Mouse (Mus musculus): Measurements from ENCODE around the gene Dync1i2. TPM values are rescaled to one million over a fixed set of nuclear protein-coding genes. Genes with fewer than 3 reads are reported as not detected.
A peak's percentile ranks its signal among the peaks of the same experiment; 100 is the strongest.

Gene Dync1i2
- polyA plus RNA-seq, 1 experiment from 2014 or later = 159 TPM

DNA sequence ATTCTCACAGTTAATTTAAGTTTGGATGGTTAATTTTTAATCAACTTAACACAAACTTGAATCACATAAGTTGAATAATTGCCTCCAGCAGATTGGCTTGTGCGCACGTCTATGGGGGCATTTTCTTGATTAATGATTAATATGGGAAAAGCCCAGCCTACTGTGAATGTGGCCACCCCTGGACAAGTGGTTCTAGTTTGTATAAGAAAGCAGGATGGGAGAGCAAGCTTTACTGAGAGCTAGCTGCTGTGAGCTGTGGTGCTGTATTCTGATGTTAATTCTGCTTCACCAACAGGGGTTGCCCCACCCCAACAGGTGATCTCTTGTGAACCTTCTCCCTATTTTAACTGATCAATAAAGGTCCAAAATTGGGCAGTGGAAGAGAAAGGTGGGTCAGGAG lies 22.6 kb upstream of the Dync1i2 start:
- no peak for ATAC-seq (ENCODE audit: low FRiP score, low read depth)
- 21% methylated on average over 2 of the region's 2 CpGs for WGBS
- Histone ChIP-seq H3K27me3 (no peaks in the 10 kb centered on the region), H3K4me1 (replicated peaks) (peaks cover 22% of the 10 kb centered on the region), H3K4me2 (no peak overlapping the region), H3K4me3 (no peak overlapping the region), H3K9ac (no peak overlapping the region), H3K36me3 (no peaks in the 10 kb centered on the region), H3K9me3 (no peaks in the 10 kb centered on the region), H3K27ac (replicated peaks) (no peak overlapping the region)

DNA sequence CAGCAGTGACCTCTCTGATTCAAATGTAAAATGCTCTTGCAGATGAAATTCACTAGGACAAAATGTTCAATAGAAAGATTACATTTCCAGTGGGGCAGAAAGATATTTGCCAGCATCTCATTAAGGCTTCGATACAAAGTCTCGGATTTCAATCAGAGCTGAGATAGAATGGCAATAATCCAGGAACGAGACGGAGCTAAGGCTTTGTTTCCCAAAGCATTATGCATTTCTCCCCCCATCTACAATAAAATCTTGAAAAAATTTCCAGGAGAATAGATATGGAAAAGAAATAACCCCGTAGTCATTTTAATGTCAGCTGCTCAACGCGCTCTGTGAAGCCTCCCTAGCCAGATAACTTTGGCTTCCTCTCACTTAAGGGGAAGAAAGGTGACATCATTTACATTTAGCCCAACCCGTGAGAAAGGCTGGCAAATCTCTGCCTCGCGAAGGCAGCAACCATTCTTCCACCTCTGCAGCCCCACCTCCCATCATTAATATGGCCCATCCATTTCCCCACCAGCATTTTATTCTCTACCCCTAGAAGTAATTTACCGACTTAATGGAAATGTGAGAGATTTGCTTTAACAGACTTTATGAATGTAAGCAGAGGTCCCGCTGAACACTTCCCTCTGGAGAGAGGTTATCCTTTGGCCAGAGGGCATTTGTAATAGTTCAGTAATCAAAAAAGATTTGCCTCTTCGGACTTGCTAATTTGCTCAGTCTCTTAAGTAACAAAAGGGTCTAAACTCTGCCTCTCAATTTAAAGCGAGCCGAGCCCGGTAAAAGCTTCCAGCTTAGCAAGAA lies 19.9 kb upstream of the Dync1i2 start:
- Histone ChIP-seq H3K27ac (replicated peaks) (peak overlapping the region; percentile 41), H3K9me3 (no peaks in the 10 kb centered on the region), H3K4me2 (peak overlapping the region; percentile 50), H3K36me3 (no peaks in the 10 kb centered on the region), H3K4me3 (peak overlapping the region; percentile 18), H3K9ac (peak overlapping the region; percentile 5; the same call in 1 of the 2 replicates), H3K27me3 (no peaks in the 10 kb centered on the region), H3K4me1 (replicated peaks) (peaks cover 28% of the 10 kb centered on the region)
- peak; percentile 63; the same call in 1 of the 2 replicates for ATAC-seq (ENCODE audit: low FRiP score, low read depth)
- 13% methylated on average over 16 of the region's 16 CpGs for WGBS

DNA sequence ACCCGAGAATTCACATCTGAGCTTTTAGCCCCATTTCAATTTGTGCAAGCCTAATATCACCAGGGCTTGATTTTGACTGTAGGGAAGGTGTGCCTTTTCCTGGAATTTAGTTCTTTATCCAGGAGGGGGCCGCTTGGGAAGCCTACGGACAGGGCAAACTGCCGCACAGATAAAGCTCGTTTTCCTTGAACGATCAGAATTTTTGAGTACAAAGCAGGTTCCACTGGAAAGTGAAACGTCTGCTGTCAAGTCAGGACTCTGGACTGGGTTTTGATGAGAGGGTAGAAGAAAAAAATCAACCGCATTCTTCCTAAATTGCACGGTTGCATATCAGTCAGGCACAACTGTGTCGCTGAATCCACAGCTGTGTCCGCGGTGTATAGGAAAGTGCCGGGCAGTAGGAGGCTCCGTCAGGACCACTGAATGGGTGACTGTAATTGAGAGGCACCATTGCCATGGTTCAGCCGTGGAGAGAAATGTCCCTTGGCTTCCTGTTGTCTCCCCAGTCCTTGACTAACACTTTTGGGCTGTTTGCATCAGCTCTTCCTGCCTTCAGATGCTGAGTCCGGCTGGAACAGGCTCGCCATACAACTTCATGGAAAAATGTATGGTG lies 19.2 kb upstream of the Dync1i2 start:
- Histone ChIP-seq H3K4me2 (peak overlapping the region; percentile 50), H3K27me3 (no peaks in the 10 kb centered on the region), H3K4me1 (replicated peaks) (peaks cover 28% of the 10 kb centered on the region), H3K9ac (no peak overlapping the region; the same call in 1 of the 2 replicates), H3K9me3 (no peaks in the 10 kb centered on the region), H3K27ac (replicated peaks) (peak overlapping the region; percentile 41), H3K4me3 (peak overlapping the region; percentile 18), H3K36me3 (no peaks in the 10 kb centered on the region)
- WGBS = 40% methylated on average over 17 of the region's 17 CpGs
- ATAC-seq (ENCODE audit: low FRiP score, low read depth) = no peak

DNA sequence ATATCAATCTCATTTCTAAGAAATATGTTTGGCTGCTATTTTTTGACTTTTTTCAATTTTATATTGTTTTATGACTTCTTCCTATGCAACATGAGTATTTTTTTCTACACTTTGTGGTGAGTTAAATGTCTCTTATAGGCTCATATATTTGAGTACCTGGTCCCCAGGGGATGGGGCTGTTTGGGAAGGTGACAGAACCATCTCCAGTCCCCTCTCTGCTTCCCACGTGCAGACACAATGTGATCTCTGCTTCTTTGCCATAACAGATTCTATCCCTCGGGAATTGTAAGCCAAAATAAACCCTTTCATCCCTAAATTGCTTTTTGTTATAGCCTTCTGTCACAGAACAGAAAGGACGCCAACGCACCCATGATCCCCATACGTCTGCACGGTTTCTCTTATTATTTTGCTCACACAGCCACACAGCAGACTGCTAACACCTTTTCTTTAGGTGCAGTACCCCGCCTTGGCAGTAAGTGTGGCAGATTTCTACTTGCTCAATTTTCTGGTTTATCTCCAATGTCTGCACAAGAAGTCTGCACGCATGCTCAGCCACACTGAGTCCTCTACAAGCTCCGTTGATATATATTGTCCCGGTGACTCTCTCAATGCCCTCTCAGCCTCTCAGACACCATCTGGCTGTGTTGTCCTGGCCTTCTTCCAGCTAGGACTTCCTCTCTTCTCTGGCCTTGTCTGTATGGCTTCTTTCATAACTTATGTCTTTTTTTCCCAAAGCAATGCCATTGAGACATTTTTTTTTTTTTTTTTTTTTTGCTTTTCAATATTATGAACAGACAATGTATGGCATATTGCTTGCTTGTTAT lies 17.2 kb upstream of the Dync1i2 start:
- Histone ChIP-seq H3K27me3 (no peaks in the 10 kb centered on the region), H3K9me3 (no peaks in the 10 kb centered on the region), H3K4me1 (replicated peaks) (peaks cover 28% of the 10 kb centered on the region), H3K27ac (replicated peaks) (no peak overlapping the region), H3K4me2 (no peak overlapping the region), H3K9ac (no peak overlapping the region), H3K36me3 (no peaks in the 10 kb centered on the region), H3K4me3 (no peak overlapping the region)
- no peak for ATAC-seq (ENCODE audit: low FRiP score, low read depth)
- 45% methylated on average over 10 of the region's 10 CpGs for WGBS

DNA sequence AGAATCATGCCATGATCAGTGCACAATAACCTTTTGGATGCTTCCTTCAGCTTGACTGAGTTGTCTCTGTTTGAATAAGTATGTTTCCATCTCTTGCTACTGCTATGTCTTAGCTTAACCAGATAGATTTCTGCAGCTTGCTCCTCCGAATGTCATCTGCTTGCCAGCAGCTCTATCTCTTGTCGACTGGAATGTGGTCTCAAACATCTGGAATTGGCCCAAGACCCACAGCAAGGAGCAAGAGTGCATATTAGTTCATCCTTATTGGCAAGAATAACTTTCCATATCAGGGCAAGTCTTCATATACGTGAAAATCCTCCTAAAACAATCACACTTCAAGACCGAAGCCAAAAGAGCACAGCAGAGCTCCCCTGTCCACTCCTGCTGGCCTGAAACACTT lies 14.6 kb upstream of the Dync1i2 start:
- ATAC-seq (ENCODE audit: low FRiP score, low read depth) = no peak
- 79% methylated on average over 4 of the region's 4 CpGs for WGBS
- H3K4me3 ChIP-seq = no peak overlapping the region
- H3K4me2 ChIP-seq = no peak overlapping the region
- no peaks in the 10 kb centered on the region for H3K36me3 ChIP-seq
- H3K4me1 ChIP-seq (replicated peaks) = peaks cover 12% of the 10 kb centered on the region
- H3K27ac ChIP-seq (replicated peaks) = no peak overlapping the region
- H3K27me3 ChIP-seq = no peaks in the 10 kb centered on the region
- no peaks in the 10 kb centered on the region for H3K9me3 ChIP-seq
- no peak overlapping the region for H3K9ac ChIP-seq

DNA sequence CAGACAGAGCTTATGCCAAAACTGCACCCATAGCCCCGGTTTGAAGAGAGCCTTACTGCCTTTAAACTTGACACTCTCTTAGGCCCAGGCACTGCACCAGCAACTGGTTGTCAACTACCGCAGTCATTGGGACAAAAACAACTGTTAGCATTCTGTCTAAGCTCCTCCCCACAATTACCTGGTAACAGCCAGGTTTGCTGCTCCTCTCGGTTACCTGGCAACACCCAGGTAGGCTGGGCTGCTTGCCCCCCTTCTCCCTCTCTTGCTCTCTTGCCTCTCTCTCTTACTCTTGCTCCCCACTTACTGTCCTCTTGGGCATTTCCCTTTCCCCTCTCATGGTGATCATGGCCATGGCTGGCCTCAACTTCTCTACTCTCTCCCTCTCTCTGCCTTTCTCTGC lies 12.6 kb upstream of the Dync1i2 start:
- ATAC-seq (ENCODE audit: low FRiP score, low read depth) = no peak
- H3K4me1 ChIP-seq (replicated peaks) = 0 out of 2 replicates have a peak, but pooled peaks cover 6% of the 10 kb centered on the region
- WGBS = 68% methylated on average over 3 of the region's 3 CpGs

DNA sequence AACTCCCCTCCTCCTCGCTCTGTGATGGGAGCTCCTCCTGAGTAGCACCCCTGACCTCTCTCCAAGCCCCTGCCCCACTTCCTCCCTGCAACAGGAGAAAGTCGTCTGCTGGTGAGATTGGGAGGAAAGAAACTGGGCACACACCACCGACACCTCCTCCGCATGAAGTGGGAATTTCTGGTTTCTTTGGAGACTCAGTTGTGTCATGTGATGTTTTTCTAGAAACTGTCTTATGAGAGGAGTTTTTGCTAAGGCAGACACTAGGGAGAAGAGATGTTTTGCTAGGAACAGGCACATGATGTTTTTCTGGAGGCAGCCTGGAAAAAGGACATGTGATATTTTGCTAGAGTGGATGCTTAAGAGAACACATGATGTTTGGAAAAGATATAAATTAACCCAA lies 11.0 kb upstream of the Dync1i2 start:
- Histone ChIP-seq H3K9ac (no peak overlapping the region), H3K27ac (replicated peaks) (no peak overlapping the region), H3K4me3 (no peak overlapping the region), H3K9me3 (no peaks in the 10 kb centered on the region), H3K27me3 (no peaks in the 10 kb centered on the region), H3K4me2 (no peak overlapping the region), H3K4me1 (replicated peaks) (no peaks in the 10 kb centered on the region), H3K36me3 (no peaks in the 10 kb centered on the region)
- ATAC-seq (ENCODE audit: low FRiP score, low read depth) = no peak
- WGBS = 54% methylated on average over 4 of the region's 4 CpGs

More for the DNA sequence above, 12.6 kb upstream of the Dync1i2 start:
- Histone ChIP-seq H3K27ac (replicated peaks) (no peak overlapping the region), H3K27me3 (no peaks in the 10 kb centered on the region), H3K9me3 (no peaks in the 10 kb centered on the region), H3K4me2 (no peak overlapping the region), H3K9ac (no peak overlapping the region), H3K36me3 (no peaks in the 10 kb centered on the region), H3K4me3 (no peak overlapping the region)

DNA sequence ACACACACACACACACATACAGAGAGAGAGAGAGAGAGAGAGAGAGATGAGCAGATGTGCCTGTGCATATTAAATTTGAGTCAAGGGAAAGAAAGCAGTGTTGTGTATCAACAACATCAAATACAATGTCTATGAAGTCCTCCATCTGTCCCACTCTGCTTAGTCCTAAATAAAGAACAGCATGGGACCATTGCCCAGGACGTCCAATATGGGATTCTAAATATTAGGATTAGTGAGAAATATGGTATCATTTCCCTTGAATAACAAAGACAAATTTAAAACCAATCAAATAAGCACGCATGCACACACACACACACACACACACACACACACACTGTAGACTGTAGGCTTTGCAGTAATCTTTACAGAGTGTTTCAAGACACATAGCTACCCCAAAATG lies 9.6 kb upstream of the Dync1i2 start:
- Histone ChIP-seq H3K4me1 (replicated peaks) (no peaks in the 10 kb centered on the region), H3K36me3 (no peaks in the 10 kb centered on the region), H3K27ac (replicated peaks) (no peak overlapping the region), H3K9ac (no peak overlapping the region), H3K4me3 (no peak overlapping the region), H3K4me2 (no peak overlapping the region), H3K9me3 (no peaks in the 10 kb centered on the region), H3K27me3 (no peaks in the 10 kb centered on the region)
- ATAC-seq (ENCODE audit: low FRiP score, low read depth) = no peak
- WGBS = 81% methylated on average over 2 of the region's 2 CpGs

DNA sequence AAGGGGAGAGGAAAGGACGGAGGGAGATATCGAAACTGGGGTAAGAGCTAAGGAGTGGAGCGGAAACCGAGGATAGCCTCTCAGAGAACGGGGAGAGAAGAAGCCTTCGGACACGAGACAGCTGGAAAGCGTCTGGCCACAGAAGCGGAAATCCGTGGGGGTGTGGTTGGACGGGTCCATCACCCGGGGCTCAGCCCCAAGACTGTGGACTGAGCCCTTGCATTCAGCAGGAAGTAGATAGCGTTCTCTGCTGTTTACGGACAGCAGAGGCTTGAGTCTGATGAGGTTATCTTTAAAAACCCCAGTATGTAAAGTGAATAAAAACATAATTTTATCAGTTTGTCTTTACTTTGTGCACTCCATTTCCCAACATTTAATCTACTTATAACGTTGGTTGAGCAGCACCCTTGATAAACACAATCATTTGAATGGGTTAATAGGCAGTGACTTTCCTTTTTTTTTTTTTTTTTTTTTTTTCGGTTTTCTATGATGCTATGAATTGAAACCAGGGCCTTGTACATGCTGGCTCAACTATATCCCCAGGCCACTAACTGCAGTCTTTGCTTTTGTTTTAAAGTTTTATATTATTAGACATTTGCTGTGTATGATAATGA lies 7.6 kb upstream of the Dync1i2 start:
- Histone ChIP-seq H3K9me3 (no peaks in the 10 kb centered on the region), H3K27me3 (no peaks in the 10 kb centered on the region), H3K4me1 (replicated peaks) (no peaks in the 10 kb centered on the region), H3K36me3 (no peaks in the 10 kb centered on the region), H3K27ac (replicated peaks) (no peak overlapping the region), H3K4me3 (no peak overlapping the region), H3K9ac (no peak overlapping the region), H3K4me2 (no peak overlapping the region)
- 86% methylated on average over 16 of the region's 16 CpGs for WGBS
- no peak for ATAC-seq (ENCODE audit: low FRiP score, low read depth)

DNA sequence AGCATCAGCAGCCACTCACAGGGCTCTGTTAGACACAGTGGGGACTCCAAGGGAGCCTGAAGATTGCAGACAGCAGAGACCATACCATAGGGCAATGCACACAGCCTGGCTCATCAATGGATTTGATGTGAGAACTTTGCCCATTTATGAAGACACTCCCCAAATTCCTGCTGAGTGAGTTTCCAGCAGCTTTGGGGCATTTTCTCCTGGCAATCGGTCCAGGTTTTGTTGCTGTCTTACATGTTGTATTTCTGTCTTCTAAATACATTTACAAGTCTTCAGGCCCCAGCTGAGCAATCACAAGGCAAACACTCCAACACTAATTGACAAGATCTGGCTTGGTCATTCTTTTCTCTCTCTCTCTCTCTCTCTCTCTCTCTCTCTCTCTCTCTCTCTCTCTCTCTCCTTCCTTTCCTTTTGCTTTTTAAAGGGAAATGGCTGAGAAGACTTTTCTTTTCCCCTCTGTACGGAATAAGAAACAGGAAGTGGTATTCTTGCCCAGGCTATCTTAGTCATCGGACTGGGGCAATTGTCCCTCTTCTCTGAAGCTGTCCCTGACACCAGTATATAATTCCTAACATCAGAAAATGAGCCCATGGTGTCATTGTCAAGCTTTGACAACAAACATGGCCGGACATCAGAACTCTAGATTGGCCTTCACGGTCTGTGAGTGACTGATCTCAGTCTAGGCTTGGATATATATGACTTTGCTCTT lies 2.3 kb upstream of the Dync1i2 start:
- no peak for ATAC-seq (ENCODE audit: low FRiP score, low read depth)
- no peak overlapping the region for H3K9ac ChIP-seq
- no peak overlapping the region for H3K27ac ChIP-seq (replicated peaks)
- peaks cover 14% of the 10 kb centered on the region for H3K4me1 ChIP-seq (replicated peaks)
- H3K9me3 ChIP-seq = no peaks in the 10 kb centered on the region
- H3K27me3 ChIP-seq = no peaks in the 10 kb centered on the region
- WGBS = 76% methylated on average over 5 of the region's 5 CpGs
- H3K4me3 ChIP-seq = no peak overlapping the region
- H3K4me2 ChIP-seq = no peak overlapping the region
- H3K36me3 ChIP-seq = no peaks in the 10 kb centered on the region

DNA sequence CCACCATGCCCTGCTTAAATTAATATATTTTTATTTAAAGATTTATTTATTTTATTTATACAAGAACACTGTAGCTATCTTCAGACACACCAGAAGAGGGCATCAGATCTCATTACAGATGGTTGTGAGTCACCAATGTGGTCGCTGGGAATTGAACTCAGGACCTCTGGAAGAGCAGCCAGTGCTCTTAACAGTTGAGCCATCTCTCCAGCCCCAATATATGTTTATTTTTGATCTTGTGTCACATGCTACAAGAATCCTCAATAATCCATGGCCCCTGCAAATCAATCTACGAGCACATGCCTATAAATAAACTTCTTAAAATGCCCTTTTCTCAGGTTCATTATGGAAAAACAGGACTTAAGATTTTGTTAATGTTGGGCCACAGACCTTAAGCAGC lies 410 bp upstream of the Dync1i2 start:
- no peaks in the 10 kb centered on the region for H3K9me3 ChIP-seq
- peaks cover 6% of the 10 kb centered on the region for H3K36me3 ChIP-seq
- no peak overlapping the region for H3K4me2 ChIP-seq
- H3K27me3 ChIP-seq = no peaks in the 10 kb centered on the region
- ATAC-seq (ENCODE audit: low FRiP score, low read depth) = peak; percentile 24; the same call in 1 of the 2 replicates
- WGBS = 85% methylated on average over 2 of the region's 2 CpGs
- H3K4me1 ChIP-seq (replicated peaks) = peaks cover 14% of the 10 kb centered on the region
- no peak overlapping the region for H3K9ac ChIP-seq
- H3K27ac ChIP-seq (replicated peaks) = 0 out of 2 replicates have a peak overlapping the region, but pooled peaks have one; percentile 91
- no peak overlapping the region for H3K4me3 ChIP-seq
